Mouse (Mus musculus) CD4-positive, CD25-positive, alpha-beta regulatory T cell, adult 2 months (primary cell): Measurements from ENCODE around the gene Idh3g.

ENCODE experiments used
- DNase-seq: peaks from one replicate; pipeline ENCODE4 v3.0.0-alpha.2; 2012; ENCODE audit warnings: low read depth, low spot score

Gene Idh3g

GRCm38 (mm10) chrX:73786364-73787224 is at the start of gene Idh3g, which contains the start of gene Ssr4:
Idh3g (minus strand) TSS chrX:73786897.
Ssr4 (plus strand) TSS chrX:73787028.
- DNase-seq: peak; percentile 96

DNA sequence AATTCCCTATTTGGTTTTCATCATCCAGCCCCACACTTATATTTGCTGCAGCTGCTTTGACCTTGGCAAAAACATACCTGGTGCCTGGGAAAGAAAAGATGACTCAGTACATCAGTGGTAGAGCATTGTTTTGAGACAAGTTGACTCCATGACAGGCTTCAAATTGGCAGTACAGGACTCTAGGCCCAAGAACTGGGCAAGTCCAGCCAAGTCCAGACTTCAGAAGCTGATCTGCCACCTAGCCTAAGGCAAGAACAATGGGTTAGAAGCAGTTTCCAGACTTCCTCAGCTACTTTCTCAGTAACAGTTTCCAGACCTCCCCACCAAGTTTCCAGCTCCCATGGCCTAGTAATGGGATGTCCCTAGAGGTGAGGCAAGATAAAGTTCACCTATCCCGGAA is 49.0 kb upstream of the Idh3g start:
- DNase-seq: no peak

GRCm38 (mm10) chrX:73824185-73825151 is 37.8 kb upstream of the Idh3g start, which contains the start of gene Pdzd4:
Pdzd4 (minus strand) TSS chrX:73824969.
- peak; percentile 58 for DNase-seq

GRCm38 (mm10) chrX:73823747-73824146 is 37.0 kb upstream of the Idh3g start:
- DNase-seq: no peak

GRCm38 (mm10) chrX:73816596-73817314 is 30.1 kb upstream of the Idh3g start:
- DNase-seq: no peak

DNA sequence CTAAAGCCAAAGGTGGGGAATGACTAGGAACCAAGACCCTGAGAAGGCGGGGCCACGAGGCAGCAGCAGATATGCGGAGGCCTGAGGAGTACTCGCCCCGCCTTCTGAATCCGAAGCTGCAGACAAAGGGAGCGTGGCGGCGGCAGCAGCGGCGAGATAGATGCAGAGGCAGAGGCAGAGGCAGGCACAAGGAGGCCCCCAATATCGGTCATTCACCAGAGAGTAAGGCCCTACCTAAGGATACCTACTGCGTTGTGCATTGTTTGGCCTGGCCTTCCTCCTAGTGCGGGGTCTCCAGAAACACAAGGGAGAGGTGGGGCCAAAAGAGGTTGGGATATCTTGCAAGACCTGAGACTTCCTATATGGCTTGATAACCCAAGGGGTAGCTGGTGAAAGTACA is 28.4 kb upstream of the Idh3g start:
- DNase-seq: no peak

DNA sequence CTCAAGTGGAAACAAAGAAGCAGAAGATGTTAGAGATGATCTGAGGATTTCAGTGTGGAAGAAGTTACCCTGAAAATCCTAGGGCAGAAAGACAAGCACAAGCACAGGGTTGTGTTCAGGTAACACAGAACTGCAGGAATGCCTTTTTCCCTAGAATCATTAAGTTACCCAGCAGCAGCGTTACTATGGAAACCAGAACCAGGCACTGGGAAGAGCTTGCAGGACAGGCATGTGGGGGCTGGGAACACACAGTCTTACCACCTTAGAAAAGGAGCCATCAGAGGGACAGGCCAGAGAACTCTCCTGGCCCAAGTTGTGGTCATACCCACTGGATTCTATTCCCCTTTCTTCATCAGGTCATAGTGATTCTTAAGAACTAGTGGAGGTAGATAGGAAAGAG is 19.1 kb upstream of the Idh3g start:
- DNase-seq: no peak

DNA sequence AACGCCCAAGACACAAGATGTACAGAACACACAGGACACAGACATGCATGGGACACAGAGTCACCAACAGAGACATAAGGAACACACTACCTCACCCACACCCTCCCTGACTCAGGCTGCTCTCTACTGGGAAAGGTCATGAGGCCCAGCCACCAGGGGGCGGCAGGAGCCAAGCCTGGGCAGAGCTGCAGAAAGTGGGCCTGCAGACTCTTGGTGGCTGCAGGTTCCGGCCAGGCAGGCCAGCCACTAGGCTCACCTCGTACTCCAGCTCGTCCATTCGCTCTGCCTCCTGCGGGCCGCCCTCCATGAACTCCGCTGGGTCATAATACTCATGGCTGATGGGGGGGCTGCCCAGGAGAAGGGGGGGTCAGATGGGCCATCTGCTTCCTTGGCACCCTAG is 11.8 kb upstream of the Idh3g start:
- peak; percentile 84 for DNase-seq

GRCm38 (mm10) chrX:73797511-73797910 is 10.8 kb upstream of the Idh3g start:
- DNase-seq: no peak

- DNase-seq: no peak
Observed at GRCm38 (mm10) chrX:73793505-73793904, 6.8 kb upstream of the Idh3g start.

GRCm38 (mm10) chrX:73793039-73793438 is 6.3 kb upstream of the Idh3g start:
- DNase-seq: no peak

GRCm38 (mm10) chrX:73788501-73788900 is 1.8 kb upstream of the Idh3g start:
- DNase-seq: no peak

GRCm38 (mm10) chrX:73787225-73787558 is 495 bp upstream of the Idh3g start:
- no peak for DNase-seq

DNA sequence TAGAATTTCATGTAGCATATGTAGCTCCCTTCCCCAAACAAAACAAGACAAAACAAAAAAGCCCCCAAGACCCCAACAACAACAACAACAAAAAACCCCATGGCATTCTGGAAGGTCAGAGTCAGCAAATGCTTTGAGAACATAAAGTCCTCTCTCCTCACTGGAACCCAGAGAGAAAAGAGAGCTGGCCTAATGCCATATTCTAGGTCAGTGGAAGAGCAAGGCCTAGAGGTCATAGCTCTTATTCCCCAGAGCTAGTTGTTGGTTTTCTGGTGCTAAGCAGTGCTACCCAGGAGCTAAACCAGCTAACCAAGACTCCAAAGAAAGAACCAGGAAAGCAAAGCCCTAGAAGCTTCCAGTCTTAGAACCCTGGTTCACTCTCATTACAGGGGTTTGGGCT is 1.0 kb downstream of the Idh3g start:
- no peak for DNase-seq

DNA sequence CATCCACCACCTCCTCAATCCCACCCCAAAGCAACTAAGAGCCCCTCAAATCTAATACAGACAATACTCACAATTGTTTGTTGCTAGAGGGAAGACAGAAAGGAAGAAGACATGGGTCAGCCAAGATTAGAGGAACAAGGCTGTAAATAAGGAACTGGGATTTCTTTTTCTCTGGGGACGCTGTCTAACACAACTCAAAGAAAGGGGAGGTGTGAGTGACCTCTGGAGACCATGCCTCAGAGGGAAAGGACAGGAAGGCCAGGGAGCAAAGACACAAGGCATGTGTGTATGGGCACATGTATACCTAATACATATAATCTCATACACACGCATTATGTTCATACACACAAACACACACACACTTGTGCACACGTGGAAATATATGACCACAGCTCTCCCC is 4.5 kb downstream of the Idh3g start:
- no peak for DNase-seq

DNA sequence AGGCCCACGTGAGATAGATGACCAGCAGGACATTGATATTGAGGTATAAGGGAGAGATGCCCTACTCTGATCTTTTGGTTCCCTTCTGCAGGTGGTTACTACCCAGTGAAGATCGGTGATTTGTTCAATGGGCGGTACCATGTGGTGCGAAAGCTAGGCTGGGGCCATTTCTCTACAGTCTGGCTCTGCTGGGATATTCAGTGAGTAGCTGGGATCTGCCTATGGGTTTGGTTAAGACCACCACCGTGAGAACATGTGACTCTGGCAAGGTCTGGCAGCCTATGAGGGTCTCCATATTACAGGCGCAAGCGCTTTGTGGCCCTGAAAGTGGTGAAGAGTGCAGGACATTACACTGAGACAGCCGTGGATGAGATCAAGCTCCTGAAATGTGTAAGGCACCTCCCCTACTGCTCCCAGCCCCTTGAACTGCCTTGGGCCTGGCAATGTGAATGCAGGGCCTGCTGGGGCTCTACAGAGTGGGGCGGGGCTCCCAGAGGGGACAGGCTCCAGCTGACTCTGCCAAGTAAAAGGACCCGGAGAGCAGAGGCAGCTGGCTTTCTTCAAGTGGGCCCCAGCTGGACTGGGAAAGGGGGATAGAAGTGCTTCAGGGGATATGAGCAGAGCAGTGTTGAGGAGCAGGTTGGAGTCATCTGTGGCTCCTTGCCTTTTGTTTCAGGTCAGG is 11.8 kb downstream of the Idh3g start:
- DNase-seq: no peak

DNA sequence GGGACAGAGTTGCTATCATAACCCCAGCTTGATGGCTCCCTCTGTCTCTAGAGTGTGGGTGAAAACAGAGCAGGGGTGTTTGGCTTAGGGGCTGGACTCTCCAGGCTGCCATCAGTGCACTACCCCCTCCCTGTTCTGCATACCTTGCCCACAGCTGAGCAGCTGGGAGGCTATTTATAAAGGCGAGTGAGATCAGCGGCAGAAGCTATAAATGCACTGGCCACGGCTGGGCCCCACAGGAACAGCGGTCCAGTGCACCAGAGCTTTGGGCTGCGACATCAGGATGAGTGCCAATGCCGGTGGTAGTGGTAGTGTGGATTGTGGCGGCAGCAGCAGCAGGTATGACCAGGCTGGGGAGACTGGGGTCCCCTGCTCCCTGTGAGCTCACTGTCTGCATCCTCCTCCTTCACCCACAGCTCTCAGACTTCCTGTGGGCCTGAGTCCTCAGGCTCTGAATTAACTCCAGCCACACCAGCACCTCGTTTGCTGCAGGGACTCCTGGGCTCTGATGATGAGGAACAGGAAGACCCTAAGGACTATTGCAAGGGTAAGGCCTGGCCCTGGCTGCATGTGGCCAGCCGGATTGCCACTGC is 12.4 kb downstream of the Idh3g start, which contains the start of gene Srpk3:
Gene Srpk3 (plus strand): TSS at position 238 of the 593 bp plus-strand sequence.
- DNase-seq: no peak

DNA sequence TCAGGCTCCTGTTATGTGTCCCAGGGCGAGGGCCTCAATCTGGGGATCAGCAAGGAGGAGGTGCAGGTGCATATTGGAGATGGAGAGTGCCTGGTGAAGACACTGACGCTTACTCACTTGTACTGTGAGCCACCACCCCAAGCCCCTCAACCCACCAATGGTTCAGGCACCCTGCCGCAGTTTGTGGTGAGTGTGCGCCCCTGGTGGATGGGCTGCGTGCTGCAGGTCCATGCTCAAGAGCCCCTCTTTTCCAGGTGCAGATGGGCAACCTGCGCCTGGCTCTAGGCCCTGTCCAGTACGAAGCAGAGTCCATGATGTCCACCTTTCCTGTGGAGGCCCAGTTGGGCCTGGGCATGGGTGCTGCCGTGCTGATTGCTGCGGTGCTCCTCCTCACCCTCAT is 19.4 kb downstream of the Idh3g start:
- peak; percentile 38 for DNase-seq

GRCm38 (mm10) chrX:73765311-73765710 is 21.4 kb downstream of the Idh3g start:
- no peak for DNase-seq

DNA sequence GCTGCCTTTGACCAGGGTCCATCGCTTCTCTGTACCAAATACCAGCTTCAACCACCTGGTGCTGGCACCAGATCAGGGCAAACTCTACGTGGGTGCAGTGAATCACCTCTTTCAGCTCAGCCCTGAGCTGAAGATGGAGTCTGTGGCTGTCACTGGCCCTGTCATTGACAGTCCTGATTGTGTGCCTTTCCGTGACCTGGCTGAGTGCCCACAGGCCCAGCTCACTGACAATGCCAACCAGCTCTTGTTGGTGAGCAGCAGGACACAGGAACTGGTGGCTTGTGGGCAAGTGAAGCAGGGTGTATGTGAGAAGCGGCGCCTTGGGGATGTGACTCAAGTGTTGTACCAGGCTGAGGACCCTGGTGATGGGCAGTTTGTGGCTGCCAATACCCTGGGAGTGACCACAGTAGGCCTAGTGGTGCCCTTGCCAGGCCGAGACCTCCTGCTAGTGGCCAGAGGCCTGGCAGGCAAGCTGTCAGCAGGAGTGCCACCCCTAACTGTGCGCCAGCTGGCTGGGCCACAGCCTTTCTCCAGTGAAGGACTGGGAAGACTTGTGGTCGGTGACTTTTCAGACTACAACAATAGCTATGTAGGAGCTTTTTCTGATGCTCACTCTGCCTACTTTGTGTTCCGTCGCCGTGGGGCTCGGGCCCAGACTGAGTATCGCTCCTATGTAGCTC is 27.9 kb downstream of the Idh3g start:
- no peak for DNase-seq
